Mouse (Mus musculus): ENCODE measurements around the gene Oas1a.
"Not testable (repeated sequence)": the region's sequence is repeated elsewhere in the genome, so short reads cannot be mapped to it uniquely, and the experiment has no call there.

Gene Oas1a

DNA sequence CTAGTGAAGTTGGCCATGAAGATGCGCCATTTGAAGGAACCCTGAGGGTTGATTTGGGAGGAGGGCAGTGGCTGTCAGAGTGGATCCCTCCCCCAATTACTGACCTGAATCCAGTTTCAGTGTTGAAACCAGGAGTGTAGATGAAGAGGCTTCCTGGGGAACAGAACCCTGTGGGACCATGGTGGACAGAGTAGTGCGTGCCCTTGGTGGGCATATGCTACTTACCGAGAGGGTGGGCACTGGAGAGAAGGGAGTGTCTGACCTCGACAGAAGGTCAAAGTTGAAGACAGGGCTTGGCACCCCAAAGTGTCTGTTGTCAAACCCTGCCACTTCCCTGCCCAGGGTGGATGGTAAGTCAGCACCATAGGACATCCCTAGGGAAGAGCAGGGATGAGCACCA is 13.5 kb downstream of the Oas1a start:
- not testable (repeated sequence) for DNase-seq (ENCODE audit: low spot score in 2 of 2)

DNA sequence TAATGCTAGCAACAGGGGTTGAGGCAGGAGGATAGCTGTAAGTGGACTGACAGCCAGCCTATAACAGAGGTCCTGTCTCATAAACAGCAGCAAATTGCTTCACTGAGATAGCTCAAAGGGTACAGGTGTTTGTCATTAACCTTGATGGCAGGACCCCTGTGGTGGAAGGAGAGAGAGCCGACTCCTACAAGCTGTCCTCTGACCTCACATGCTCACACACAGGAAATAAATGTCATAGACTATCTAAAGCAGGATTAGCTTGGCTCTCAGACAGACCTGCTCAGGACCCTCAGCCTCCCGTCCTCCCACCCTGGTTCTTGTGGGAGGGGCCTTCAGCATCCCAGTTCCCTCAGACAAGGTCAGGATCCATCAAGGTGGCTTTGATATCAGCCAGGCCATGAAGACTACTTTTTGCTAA is 15.1 kb downstream of the Oas1a start:
- peak in 1 of 2 experiments; percentile 50 for DNase-seq (ENCODE audit: low spot score in 2 of 2)

DNA sequence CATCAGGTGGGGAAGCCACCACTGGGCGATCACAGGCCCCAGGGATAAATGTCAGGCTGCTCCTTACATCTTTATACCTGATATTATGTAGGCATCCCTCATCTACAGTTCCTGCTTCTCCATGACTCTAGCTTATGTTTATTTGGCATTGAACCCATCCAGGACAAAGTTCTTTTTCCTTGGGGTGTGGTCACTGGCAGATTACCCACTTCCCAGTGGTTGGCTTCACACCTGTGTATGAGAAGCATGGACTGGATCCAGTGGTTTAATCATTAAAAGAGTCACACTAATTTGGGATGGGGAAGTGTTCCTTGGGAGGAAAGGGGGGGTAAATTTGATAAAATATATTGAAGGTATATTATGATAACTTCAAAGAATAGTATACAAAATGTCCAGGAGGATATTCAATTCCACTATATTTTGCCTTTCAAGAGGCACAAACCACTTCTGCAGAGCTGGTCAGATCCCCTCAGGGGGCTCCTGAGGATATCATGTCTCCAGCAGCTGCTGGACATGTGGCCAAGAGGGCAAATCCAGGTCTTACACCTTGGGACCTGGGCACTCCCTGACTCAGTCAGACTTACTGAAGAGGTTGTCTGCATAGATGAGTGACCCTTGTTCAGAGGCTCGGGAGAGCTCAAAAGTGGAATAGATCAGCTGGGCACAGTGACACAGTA is 15.6 kb downstream of the Oas1a start:
- peak in 1 of 2 experiments; percentile 57 for DNase-seq (ENCODE audit: low spot score in 2 of 2)

DNA sequence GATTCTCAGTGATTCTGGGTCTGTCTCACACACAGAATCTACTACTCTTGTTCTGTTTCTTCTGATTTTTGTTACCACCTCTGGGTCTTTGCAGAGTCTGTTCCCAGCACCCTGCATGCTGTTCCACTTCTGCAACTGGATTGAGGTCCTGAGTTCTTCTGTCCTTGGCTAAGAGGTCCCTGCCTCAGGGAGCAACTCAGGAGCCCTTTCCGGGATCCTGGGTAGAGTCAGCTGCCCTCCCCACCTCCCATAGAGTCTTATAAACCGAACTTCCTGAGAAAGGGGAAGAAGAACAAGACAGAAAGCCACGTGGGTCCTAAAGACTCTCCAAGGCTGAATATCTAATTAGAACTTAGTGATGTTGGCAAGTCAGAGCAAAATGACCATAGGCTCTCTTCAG is 16.3 kb downstream of the Oas1a start:
- peak in 1 of 2 experiments; percentile 44 for DNase-seq (ENCODE audit: low spot score in 2 of 2)

DNA sequence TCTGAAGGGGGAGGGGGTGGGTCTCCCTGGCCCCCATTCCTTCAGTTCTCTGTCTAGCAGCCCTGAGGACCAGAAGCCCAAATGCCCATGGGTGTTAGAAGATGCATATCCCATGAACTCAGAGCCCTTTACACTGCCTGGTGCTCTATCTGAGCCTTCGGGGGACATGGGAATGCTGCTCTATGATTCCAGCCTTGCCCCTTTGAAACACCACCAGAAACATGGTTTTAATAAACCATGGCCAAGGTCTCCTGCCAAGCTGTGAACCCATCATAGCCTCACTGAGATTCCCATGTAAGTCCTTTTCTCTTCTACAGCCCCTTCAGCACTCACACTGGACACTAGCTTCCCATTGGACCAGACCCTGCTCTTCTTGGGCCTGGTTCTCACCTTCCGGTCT is 17.3 kb downstream of the Oas1a start:
- DNase-seq (ENCODE audit: low spot score in 2 of 2), result peak in 1 of 2 experiments; percentile 59

DNA sequence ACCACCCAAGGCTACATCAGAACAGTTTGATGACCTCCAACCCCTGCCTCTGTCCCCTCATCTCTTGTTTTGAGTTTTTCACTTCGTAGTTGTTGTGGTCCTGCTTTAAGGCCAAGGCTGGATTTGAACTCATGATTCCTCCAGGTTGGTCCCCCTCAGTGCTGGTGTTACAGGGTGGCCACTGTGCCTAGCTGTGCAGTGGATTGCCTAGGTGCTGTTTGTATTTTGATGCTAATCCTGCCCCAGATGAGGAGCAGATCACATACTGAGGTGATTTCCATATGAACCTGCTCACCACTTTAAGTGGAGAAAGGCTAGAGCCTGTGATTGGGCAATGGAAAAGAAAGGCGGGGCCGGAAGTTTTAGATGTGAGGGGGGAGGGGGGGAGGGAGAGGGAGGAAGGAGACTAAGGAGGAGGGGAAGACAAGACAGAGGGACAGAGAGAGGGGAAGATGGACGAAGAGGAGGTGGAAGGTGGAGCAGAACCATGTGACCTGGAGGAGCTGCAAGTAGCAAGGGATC is 19.0 kb downstream of the Oas1a start:
- DNase-seq (ENCODE audit: low spot score in 2 of 2), result peak; percentile 11 to 58

DNA sequence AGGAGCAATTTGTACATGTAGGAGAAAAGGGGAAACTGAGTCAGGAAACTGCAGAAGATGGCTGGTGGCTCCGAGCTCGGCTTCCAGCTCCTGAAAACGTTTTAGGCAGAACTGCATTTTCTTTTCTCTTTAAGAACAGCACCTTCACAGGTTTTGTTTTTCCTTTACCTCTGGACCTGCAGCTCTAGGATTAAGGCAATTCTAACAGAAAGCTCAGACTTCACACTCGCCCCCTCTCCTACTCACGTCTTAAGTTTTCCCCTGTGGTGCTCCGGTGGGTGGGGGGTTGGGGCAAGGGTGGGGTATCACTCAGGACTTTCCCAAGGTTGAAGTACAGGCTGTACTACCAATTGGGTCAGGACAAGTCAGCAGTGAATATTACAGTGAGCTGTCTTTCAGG is 19.5 kb downstream of the Oas1a start:
- DNase-seq (ENCODE audit: low spot score in 2 of 2), result peak; percentile 12 to 52

DNA sequence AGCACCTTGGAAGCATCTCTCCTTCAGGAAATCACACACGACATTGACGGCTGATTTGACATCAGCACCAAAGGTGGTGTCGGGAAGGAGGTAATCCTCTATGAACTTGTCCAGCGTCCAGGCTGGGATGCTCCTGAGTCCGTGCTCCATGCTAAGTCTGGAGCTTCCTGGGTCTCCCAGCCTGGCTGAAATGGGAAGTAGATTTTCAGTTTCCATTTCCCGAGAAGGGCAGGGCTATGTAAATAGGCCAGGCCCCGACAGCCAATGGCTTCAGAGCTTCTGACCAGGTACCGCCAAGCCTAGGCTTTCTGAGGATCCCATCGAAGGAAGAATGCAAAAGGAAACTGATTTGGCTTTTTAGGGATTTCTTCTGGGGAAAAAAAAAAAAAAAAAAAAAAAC is 19.9 kb downstream of the Oas1a start, which contains the start of gene Oas1g:
Oas1g (minus strand) TSS at position 201 of the 400 bp plus-strand sequence.
- peak; percentile 14 to 42 for DNase-seq (ENCODE audit: low spot score in 2 of 2)

DNA sequence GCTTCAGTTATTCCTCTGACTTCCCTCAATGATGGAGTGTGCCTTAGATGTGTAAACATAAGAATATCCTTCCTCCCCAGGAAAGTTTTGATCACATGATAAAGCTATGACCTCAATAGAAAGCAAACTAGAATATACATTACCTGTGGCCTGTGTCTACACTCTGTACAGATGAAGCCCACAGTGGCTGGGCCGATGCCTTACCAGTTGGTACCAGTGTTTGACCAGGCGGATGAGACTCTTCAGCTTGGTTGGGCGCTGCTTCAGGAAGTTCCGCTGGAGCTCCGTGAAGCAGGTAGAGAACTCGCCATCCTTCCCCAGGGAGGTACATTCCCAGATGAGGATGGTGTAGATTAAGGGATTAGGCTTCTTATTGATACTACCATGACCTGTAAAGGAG is 25.6 kb downstream of the Oas1a start:
- DNase-seq (ENCODE audit: low spot score in 2 of 2), result peak; percentile 14 to 56

DNA sequence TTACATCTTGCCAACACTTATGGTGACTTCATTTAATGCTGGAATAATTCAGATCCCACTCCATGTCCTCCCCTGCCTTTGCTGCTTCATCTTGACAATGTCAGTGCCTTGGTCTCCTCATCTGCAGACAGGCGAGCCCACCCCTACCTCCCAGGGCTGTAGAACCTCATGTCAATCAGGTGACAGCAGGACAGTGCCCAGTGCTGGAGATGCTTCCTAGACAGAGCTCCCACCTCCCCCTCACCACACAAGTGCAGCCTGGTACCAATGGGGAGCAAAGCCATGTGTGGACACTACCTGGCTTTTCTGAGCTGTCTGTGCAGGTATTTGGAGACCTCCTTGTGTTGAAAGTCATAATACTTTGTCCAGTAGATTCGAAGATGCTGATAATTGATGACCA is 28.5 kb downstream of the Oas1a start:
- peak in 1 of 2 experiments; percentile 52 for DNase-seq (ENCODE audit: low spot score in 2 of 2)

DNA sequence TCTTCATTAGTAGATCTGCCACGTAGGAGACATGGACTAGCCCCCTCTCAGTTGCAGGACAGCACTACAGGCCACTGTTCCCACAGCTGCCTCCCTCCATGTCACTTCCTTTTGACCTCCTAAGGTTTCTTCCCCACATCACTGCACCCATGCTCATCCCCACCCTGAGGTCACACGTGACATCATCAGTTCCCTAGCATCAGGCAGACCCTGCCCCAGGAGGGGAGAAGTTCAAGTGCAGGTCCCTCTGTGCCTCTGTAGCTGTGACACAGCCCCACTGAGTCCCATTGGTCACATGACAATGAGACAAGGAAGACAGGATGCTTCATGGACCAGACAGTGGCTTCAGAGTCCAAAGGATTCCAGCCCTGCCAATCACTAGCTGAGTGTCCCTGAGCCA is 29.9 kb downstream of the Oas1a start:
- DNase-seq (ENCODE audit: low spot score in 2 of 2), result peak in 1 of 2 experiments; percentile 51

DNA sequence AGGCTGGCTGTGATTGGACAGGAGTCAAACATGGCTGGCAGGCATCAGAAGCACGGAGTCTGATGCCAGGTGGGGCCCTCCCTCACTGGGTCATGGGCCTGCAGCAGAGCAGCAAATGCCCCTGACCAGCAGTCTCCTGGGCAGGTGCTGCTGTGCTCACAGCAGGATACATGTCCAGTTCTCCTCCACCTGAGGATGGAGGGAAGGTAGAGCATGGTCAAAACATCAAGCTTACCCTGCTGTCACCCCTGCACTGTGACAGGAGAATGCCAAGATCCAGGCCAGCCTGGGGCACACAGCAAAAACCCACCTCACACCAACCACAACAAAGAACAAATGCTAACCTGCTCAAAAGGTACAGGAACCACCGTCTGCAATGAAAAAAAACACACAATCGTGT is 30.5 kb downstream of the Oas1a start:
- not testable (repeated sequence) for DNase-seq (ENCODE audit: low spot score in 2 of 2)

DNA sequence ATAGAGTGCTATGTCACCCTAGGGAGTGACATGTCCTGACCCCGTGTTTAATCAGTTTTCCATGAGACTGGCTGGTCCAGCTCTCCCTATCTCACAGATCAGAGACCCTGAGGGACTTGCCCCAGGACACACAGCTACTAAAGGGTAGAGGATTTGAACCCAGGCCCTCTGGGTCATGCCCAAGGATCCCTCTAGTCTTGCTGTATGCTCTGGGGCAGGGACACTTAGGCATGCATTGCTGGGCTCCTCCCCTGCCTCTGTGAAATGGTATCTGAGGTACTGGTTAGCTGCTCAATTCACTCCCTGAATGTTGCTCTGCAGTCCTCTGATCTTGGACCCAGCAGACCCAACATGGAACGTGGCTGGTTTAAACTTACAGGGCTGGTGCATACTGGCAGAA is 35.9 kb downstream of the Oas1a start:
- peak in 1 of 2 experiments; percentile 51 for DNase-seq (ENCODE audit: low spot score in 2 of 2)

DNA sequence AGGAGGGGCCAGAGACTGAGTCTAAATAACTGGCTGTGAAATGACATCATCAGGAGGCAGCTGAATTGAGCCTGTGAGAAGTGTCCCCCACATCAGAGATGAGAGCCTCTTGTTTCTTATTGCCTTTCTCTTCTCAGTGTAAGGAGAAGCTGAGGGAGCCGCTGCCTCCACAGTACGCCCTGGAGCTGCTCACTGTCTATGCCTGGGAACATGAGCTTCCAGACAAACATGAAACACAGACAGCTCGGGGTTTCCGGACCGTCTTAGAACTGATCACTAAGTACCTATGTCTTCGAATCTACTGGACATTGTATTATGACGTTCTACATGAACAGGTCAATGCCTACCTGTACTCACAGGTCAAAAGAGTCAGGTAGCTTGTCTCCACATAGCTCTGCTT is 36.5 kb downstream of the Oas1a start:
- DNase-seq (ENCODE audit: low spot score in 2 of 2), result no peak

DNA sequence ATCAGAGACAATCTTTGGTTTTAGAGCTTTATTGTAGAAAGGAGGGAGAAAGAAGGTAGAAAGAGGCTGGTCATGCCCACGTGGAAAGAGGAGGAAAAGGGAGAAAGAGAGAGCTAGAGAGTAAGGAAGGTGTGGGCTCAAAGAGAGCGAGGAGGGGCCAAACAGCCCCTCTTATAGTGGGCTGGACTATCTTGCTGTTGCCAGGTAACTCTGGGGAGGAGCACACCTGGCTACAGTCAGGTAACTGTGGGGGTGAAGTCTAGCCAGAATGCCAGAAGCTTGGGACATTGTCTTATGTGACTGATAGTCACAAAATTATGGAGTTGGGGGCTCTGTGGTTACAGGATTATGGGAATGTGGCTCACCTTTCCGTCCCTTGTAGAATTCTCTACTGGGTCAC is 37.2 kb downstream of the Oas1a start:
- DNase-seq (ENCODE audit: low spot score in 2 of 2), result no peak

DNA sequence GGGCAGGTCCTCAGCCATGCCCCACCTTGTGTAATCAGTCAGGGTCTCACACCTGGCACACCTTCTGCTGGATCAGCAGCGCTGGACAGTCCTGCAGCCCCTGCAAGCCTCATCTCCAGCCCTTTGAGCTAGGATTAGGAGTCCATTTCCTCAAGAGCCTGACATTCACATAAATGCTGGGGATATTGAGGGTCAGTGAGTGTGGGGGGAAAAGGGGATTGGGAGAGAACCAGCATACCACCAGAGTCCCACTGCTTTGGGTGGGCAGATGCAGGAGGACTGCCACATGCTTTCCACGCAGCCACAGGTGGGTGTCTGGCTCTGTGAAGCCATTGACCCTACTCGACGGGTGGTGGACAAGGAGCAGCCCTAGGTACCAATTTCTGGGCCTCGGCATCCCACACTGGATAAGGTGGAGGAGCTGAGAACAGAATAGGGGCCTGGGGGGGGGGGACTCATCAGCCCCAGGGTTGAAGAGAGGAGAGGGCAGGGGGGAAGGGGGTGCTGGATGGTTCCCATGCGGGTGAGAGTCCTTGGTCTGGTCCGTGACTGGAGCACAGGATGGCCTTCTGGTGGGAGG is 37.8 kb downstream of the Oas1a start:
- DNase-seq (ENCODE audit: low spot score in 2 of 2), result peak in 1 of 2 experiments; percentile 56

DNA sequence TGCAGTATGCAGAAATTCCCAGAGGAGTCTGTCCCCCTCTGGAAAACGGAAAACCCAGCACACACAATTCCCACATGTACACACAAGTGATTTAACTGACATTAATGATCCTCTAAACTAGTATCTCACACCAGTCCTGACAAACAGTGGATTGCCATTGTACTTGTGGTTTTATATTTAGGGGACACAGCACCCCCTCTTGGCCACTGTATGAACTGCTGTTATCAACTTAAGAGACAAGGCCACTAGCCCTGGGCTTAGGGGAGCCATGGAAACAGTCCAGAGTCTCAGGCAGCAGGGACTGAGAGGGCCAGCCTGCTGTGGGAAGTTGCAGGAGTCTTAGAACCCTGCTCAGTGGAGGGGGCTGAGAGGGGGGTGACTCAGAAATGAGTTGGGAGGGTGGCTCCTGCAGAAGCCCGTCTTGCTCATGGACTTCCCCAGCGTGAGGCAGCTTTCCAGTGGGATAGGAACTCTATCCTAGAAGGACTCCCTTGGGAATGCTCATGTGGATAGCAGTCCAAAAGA is 41.9 kb downstream of the Oas1a start:
- peak in 1 of 2 experiments; percentile 46 for DNase-seq (ENCODE audit: low spot score in 2 of 2)

DNA sequence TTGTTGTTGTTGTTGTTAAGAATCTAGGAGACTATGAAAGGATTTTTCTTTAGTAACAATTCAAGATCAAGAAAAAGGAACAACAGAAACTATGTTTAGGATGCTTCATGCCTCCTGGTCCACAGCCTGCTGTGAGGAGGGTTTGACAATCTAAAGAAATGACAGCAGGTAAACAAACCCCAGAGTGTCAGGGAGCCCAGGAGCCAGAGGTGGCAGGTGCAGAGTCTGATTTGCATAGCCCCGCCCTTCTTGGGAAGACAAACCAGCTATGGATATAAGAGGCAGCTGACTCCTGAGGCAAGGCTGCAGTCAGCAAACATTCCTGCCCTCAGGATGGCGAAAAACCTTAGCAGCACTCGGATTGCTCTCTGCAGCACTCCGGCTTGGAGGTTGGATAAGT is 46.2 kb downstream of the Oas1a start, which contains the start of gene Oas1h:
Oas1h (plus strand) TSS at position 301 of the 400 bp plus-strand sequence.
- no peak for DNase-seq (ENCODE audit: low spot score in 2 of 2)

DNA sequence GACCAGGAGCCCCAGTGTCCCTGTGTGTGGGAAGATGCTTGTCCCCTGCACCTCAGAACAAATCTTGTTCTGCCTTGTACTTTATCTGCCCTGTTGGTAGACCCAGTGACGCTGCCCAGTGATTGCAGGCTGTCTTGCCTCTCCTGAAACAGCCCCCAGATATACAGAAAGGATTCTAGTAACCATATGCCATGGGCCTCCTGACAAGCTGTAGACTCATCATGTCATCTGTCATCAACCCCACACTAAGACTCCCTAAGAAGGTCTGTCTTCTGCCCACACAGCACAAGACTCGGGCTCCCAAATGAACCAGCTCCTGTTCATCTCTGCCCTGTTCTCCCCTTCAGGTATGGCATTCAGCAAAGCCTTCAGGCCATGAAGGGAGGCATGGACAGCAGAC is 48.1 kb downstream of the Oas1a start:
- DNase-seq (ENCODE audit: low spot score in 2 of 2), result peak in 1 of 2 experiments; percentile 53

DNA sequence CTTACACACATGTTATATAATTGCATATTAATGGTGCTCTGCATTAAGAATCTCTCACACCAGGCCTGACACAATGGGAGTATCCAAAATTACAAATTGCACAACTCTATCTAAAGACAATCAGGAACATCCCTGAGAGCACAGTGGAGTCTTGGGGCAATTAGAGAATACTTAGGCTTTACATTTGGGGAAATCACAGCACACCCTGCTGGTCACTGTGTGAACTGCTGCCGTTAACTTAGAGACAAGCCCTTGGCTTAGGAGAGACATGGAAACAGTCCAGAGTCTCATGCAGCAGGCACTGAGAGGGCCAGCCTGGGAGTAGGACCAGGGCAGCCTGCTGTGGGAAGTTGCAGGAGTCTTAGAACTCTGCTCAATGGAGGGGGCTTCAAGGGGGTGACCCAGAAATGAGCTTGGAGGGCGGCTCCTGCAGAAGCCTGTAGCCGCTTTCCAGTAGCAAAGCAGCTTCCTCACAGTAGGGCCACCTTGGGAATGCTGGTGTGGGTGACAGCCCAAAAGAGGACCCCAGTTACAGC is 57.7 kb downstream of the Oas1a start:
- DNase-seq (ENCODE audit: low spot score in 2 of 2), result no peak

DNA sequence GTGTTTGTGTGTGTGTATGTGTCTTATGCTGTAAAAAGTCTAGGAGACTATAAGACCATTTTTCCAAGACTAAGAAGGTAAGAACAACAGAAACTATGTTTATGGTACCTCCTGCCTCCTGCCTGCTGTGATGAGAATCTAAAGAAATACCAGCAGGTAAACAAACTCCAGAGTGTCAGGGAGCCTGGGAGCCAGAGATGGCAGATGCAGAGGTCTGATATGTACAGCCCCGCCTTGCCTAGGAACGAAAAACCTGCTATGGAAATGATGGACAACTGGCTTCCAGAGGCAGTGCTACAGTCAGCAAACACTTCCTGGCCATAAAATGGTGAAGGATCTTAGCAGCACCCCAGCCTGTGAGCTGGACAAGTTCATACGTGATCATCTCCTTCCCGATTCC is 60.3 kb downstream of the Oas1a start, which contains the start of gene Oas1f:
Oas1f (plus strand) TSS at position 301 of the 400 bp plus-strand sequence.
- DNase-seq (ENCODE audit: low spot score in 2 of 2), result no peak

Data from urinary bladder, postnatal 4 days (tissue).